Mouse (Mus musculus) kidney, postnatal 14 days (tissue): ENCODE measurements at regions not wholly inside any gene's neighbourhood (a gene's known extent, or its start where the extent isn't known, plus 50 kb on each side); places are given as distances from the start of the nearest gene placed in this dataset.

Experiments used
- DNase-seq: peaks from one replicate; pipeline ENCODE4 v3.0.0; 2022; ENCODE audit warnings: mixed read lengths

DNA sequence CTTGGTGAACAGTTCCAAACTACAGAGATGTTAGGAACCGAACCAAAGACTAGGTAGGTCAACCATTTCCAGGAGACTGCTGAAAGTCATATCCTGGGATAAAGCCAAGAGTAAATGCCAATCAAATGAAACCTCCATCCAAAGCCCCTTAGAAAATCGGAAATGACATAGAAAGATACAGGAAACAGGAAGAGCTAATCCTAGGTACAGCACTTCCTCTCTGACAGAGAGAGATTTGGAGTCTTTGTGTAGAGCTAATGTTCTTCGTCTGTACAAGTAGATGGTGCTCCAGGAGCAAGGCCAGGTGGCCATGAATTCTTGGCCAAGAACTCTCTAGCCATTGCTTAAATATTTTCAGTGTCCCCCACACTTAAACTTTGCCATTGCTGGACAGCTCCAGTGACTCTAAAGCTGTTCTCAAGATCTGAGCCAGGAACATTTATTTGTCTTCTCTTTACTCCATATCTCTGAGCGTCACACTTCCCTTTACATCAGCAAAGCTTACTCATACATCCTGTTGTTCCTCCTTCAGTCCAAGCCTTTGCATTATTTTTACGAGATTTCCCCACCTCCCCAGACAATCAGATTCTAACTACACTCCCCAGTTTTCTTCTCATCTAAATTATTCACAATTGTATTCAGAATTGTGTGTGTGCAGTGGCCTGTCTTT lies 199.1 kb upstream of the Zbtb20 start:
- DNase-seq: peak; percentile 1

DNA sequence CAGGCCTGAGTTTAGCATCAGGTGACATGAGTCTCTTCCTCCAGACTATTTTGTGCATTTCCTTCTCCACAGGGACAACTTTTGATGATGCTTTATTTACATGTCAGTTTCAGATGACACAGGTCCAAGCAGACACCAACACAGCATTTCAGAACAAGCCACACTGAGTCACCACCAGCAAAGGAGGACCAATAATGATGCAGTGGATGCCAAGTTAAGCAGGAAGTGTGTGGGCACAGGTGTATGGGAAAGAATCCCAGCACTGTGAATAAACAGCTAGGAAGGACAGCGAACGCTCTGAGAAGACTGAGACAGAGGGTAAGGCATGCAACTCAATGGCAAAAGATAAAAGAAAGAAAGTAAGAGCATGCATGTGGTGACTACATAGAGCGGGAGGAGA lies 200.7 kb upstream of the Zbtb20 start:
- DNase-seq: no peak

- DNase-seq: no peak
These were observed 209.1 kb upstream of the Zbtb20 start for GRCm38 (mm10) chr16:42666601-42667000.

DNA sequence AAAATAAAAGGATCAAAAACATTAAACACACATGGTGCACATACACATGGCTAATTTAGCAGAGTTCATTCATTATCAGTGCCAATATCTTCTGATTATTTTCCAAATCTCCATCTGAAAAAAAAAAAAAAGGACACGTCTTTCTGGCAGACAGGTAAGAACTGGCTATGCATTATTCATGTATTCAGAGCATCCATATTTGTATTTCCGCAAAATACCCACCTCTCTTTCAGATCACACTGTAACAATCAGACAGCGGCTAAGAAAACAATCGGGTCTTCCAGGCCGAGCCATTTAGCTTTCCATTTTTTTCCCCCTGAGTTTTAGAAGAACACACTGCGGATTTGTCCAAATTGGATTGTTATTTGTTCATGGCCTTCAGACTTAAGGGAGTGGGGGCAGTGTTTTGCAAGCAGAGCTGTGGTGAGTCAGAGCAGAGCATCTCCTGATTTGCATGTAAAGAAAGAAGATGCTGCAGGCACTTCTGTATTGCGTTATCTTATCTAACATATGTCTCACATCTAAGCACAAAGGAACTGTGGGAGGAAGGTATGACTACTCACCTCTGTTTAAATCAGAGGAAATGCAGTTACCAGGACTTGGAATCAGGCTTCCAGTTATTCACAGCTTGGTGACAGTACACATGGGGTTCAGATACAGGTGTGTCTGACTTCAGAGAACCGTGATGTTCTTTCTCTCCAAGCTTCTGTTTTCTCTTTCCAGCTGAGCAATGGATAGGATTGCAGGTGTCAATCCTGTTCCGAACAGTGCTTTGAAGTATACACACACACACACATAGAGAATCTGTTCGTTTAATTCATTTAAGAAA lies 223.6 kb upstream of the Zbtb20 start:
- no peak for DNase-seq

- no peak for DNase-seq
These were observed 225.9 kb upstream of the Zbtb20 start for GRCm38 (mm10) chr16:42649767-42650166.

GRCm38 (mm10) chr16:42648531-42649142 lies 227.0 kb upstream of the Zbtb20 start:
- DNase-seq: no peak

DNA sequence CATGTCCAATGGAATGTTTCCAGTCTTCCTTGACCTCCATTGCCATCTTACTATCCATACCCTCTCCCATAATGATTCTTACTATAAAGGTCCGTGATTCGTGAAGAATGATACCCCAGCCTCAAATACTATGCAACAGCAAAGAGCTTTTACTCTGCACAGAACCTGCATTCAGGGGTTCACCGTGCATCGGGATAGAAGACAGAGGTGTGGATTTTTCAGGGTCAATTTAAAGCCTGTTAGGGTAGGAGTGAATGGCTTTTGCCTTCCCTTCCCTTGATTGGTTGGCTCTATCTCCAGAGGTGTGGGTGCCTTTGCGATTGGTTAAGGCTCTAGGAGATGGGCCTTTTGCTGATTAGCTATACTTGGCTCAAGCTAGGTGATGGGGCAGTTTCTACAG lies 227.9 kb upstream of the Zbtb20 start:
- no peak for DNase-seq

DNA sequence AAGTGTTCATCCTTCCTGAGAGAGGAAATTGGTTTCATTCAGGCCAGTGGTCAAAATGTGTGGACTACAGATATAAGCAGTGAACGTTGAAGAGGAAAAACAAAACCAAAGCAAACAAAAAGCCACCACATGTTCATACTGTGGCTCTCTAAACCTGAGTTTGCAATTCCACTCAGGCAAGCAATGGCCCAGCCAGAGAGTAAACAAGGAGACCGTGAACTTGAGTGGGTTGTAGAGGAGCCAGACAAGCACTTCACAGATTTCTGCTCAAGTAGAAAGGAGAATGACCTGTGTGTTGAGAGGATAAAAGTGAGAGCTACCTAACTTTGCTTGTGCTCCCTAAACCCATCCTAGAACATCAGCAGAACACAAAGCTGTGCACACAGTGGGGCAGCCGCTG lies 239.9 kb upstream of the Zbtb20 start:
- DNase-seq: no peak

GRCm38 (mm10) chr16:42627675-42628074 lies 248.0 kb upstream of the Zbtb20 start:
- no peak for DNase-seq

- no peak for DNase-seq
These were observed 259.8 kb upstream of the Zbtb20 start for GRCm38 (mm10) chr16:42615920-42616319.

GRCm38 (mm10) chr16:42612011-42612410 lies 263.7 kb upstream of the Zbtb20 start:
- DNase-seq: no peak

DNA sequence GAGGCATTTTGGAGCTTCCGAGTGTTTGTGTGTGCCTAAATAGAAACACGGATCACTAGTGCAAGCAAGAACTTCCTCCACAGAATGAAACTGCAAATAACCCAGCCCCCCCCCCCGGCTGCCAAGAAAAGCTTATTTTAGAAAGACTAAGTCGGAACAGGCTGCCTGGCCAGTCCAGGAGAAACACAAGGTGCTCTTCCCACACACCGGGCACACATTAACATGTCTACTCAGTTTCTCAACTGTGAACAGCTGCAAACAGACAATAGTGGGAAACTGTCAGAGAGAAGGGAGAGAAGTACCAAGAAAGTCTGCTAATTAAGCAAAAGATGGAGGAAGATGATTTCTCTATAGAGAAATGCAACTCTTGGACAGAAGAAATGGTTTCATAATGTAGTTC lies 267.3 kb upstream of the Zbtb20 start:
- no peak for DNase-seq

GRCm38 (mm10) chr16:42592321-42592720 lies 251.9 kb upstream of the Gap43 start:
- no peak for DNase-seq

GRCm38 (mm10) chr16:42591530-42591929 lies 251.1 kb upstream of the Gap43 start:
- no peak for DNase-seq

GRCm38 (mm10) chr16:42586196-42586595 lies 245.7 kb upstream of the Gap43 start:
- no peak for DNase-seq

- DNase-seq: no peak
These were observed 235.1 kb upstream of the Gap43 start for GRCm38 (mm10) chr16:42575517-42575946.

DNA sequence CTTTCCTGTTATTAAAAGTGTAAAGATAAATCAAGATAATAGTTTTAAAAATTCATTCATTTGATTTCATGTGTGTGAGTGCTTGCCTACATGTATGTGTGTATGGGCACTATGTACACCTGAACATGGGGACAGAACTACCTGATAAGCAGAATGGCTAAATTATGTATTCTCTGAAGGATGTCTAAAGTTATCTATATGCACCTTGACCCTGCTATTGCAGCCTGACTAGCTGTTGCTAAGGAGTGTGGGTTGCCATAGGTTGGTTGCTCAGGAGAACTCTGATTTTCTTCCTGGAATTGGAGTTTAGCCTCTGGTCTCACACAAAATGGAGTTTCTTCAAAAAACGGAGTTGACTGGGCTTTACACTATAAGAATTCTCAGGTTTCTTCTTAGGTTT lies 234.5 kb upstream of the Gap43 start:
- DNase-seq: no peak

GRCm38 (mm10) chr16:42570246-42570996 lies 230.0 kb upstream of the Gap43 start:
- no peak for DNase-seq

- no peak for DNase-seq
These were observed 228.9 kb upstream of the Gap43 start for GRCm38 (mm10) chr16:42569335-42569734.

- DNase-seq: no peak
These were observed 209.1 kb upstream of the Gap43 start for GRCm38 (mm10) chr16:42549591-42549990.

DNA sequence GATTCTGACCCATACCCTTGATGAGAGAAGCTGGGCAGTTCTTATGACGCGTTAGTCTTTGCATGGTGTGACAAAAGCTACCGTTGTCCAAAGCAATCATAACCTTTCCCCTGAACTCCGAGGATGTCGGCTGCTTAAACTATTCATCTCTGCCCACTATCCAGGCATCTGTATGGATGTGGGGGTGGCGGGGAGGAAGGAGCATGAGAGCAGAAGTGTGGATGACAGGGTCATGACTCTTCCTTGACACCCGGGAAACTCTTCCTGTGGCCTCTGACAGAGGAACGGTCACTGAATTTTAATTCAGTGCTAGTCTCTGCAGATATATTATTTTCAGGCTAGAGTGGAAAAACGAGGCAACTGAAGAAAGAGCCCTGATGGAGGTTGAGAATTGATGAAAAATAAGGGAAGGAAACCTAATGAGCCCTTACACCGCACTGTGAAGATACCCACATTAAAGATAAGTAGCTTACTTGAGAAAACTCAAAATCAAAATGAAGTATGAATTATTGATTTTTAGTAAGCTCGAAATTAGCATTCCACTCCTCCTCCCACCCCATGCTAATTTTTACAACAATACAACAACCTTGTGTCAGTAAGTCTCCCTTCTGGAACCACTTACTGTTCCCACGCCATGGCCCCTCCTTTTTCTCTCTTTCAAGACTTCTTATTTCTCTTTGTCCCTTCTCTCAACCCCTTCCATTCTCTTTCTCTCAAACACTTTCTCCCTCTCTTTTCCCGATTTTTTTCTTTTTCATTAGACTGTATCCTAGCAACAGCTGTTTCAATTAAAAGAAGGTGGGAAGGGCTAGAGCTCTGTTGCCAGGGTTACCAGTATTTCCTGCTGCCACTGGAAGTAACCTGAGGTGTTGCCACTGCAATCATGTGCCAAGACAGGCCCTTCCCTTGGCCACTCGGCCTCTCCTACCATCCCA lies 206.0 kb upstream of the Gap43 start:
- DNase-seq: no peak

- DNase-seq: peak; percentile 2
These were observed 176.9 kb upstream of the Gap43 start for GRCm38 (mm10) chr16:42517321-42517720.
